Mouse (Mus musculus) embryonic fibroblast, embryonic 13.5 days (primary cell): ENCODE results near the gene Pold4.

Experiments used
- CTCF ChIP-seq: IDR thresholded peaks from 2 replicates; pipeline ENCODE4 v1.5.1; 2011; ENCODE audit warnings: mild to moderate bottlenecking, control low read depth, low read length, moderate library complexity, borderline replicate concordance; ENCODE audit not compliant: insufficient read depth
- POLR2A ChIP-seq: IDR thresholded peaks from 2 replicates; pipeline ENCODE4 v1.6.1; 2011; ENCODE audit warnings: low read depth, mild to moderate bottlenecking, control low read depth, low read length, moderate library complexity

- TF ChIP-seq CTCF (no peak), POLR2A (no peak)
Observed at GRCm38 (mm10) chr19:4192251-4192985, 39.3 kb upstream of the Pold4 start.
